Mouse (Mus musculus) left cerebral cortex, adult 8-10 months (tissue): Measurements from ENCODE around the gene Yipf3. TPM values are rescaled to one million over a fixed set of nuclear protein-coding genes. Genes with fewer than 3 reads are reported as not detected.

Experiments used
- DNase-seq, 2 experiments: peaks; one replicate each; pipeline ENCODE4 v3.0.0; 2022; ENCODE audit warnings: low spot score in 2 of 2
- total RNA-seq, 4 experiments: library from RNA; stranded (reverse); gene quantifications; 2 replicates each; pipeline ENCODE4 v1.2.4; 2022

The Yipf3 gene
- 10 to 100 TPM; 72.8 to 90.6 (median 79.7) TPM for total RNA-seq

GRCm38 (mm10) chr17:46247512-46248188 is at the start of gene Yipf3, which contains the start of gene Polr1c:
Yipf3 (plus strand) TSS chr17:46248080.
Polr1c (minus strand) TSS chr17:46248054.
- peak; percentile 92 to 94 for DNase-seq

- no peak for DNase-seq
Measured at GRCm38 (mm10) chr17:46201151-46201550, 46.7 kb upstream of the Yipf3 start.

- peak; percentile 77 to 90 for DNase-seq
Measured at GRCm38 (mm10) chr17:46202421-46203071, 45.3 kb upstream of the Yipf3 start, which contains the start of the genes Polh and Xpo5. Polh (minus strand) TSS chr17:46202645. Xpo5 (plus strand) TSS chr17:46202782.

- peak in 1 of 2 experiments; percentile 19 for DNase-seq
Measured at GRCm38 (mm10) chr17:46203078-46203477, 44.8 kb upstream of the Yipf3 start.

GRCm38 (mm10) chr17:46206676-46207075 is 41.2 kb upstream of the Yipf3 start:
- no peak for DNase-seq

DNA sequence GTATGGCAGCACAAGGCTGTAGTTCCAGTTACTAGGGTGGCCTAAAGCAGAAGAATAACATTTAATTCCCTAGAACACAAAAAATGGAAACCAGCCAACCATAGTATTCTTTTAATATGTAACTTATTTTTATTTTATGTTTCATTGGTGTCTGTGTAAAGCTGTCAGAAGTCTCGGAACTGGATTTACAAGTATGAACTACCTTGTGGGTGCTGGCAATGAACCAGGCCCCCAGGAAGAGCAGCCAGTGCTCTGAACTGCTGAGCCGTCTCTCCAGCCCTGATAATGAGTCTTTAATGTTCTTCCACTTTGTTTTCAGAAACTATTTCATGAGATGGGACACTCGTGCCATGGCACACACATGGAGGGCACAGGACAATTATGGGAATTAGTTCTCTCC is 37.3 kb upstream of the Yipf3 start:
- no peak for DNase-seq

- DNase-seq = no peak
Measured at GRCm38 (mm10) chr17:46221601-46222000, 26.3 kb upstream of the Yipf3 start.

- DNase-seq = no peak
Measured at GRCm38 (mm10) chr17:46227576-46227975, 20.3 kb upstream of the Yipf3 start.

- no peak for DNase-seq
Measured at GRCm38 (mm10) chr17:46236067-46236466, 11.8 kb upstream of the Yipf3 start.

GRCm38 (mm10) chr17:46237079-46237478 is 10.8 kb upstream of the Yipf3 start:
- no peak for DNase-seq

DNA sequence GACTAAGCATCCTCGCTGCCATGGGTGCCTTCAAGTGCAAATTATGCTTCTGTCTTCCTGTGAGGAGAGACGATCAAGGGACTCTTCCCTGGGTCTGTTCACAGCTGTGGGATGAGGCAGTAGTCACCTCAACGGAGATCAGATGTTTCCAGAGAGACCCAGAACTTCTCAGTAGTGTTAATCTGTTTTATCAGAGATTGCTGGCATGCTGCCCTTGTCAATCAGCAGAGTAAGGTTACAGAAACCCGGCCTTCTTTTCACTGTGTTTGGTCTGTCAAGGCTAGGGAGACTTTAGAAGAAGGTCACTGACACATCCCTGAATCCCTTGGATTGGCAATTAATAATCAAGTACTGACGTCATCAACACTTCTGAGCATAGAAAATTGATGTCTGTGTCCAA is 10.4 kb upstream of the Yipf3 start:
- no peak for DNase-seq

DNA sequence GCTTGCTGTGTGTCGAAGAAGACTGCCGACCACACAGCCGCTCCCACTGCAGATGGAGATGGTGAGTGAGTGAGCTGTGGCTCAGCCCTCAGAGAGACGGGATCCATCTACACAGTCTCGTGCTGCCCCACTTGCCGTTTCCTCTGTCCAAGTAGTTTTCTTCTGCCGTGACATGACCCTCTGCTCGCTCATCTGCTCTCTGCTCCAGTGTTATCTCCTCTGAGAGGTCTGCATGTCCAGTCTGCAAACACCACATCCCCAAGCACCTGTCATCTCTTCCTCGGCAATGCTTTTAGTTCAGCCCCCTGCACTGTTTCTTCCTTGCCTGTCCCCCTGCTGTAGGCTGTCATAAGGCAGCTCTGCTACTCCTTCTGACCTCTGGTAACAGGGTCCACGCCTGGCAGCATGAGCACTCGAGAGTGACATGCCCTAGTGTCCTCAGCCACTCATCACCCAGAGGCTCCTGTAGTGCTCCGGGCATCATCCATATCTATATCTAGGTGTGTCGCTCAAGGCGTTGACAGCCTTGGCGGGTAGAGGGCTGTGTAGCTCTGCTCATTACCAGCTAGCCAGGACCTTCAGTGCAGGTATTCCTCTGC is 8.3 kb upstream of the Yipf3 start:
- no peak for DNase-seq

DNA sequence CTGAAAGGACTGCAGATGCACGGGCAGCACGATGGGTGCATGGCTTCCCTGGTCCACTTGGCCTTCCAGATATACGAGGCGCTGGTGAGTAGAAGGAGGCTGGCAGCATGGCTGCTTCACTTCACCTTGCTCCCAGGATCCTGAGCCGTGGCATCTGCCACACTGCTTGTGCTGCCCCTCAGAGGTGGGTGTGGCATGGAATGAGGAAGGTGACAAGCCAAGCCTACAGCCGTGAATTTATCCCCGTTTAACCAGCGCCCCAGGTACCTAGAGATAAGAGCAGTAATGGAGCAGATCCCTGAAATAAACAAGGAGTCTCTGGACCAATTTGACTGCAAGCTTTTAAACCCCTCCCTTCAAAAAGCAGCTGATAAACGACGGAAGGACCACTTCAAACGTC is 6.4 kb upstream of the Yipf3 start:
- DNase-seq = no peak

DNA sequence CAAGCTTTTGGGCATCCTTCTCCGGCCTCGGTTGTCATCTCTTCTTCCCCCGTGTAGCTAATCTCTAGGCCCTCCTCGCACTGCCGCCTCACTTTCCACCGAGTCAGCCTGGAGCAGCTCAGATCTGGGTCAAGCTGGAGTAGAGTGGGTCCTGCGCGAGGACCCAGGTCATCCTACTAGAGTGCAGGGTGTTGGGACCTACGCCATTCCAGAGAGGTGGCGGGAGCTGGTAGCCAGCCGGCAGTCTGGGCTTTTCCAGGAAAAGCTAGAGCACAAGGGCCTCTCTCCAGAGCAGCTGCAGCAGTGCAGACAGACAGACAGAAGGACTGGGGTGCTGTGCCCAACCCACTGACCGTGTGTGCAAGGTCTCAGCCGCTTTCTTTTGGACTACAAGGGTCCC is 5.6 kb upstream of the Yipf3 start:
- DNase-seq = no peak

DNA sequence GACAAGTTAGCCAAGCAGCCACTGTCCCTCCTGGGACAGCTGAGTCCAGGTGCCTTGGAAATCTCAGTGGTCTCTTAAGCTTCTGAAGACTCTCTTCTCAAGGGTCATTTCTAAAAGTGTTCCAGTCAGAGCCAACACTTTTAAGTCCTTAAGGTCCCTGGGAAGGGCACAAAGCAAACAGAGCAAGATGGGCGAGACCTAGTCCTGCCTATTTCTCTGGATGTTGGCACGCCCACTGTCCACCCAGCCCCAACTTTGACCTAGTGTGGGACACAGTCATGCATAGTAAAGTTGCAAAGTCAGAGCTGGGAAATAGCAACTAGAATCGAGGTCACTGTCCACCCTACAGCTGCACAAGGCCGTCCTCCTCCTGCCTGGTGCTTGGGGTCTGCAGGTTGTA is 4.9 kb upstream of the Yipf3 start:
- DNase-seq = no peak

GRCm38 (mm10) chr17:46243624-46244023 is 4.3 kb upstream of the Yipf3 start:
- DNase-seq = no peak

DNA sequence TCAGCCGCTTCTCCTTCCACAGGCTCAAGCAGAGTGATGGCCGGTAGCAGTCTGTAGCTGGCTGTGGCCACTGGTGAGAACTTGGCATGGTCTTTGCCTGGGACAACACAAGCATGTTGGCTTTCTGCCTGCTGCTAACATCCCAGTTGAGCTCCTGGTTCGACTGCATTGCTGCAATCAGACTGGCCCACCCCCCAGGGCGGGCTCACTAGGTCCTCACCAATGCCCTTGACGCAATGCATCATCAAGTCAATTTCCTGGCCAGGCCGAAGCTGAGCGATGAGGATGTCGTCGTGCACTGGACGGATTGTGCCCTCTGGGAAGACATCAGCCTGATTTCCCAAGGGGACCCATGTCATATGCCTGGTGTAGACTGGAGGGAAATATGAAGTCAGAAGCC is 3.3 kb upstream of the Yipf3 start:
- no peak for DNase-seq

DNA sequence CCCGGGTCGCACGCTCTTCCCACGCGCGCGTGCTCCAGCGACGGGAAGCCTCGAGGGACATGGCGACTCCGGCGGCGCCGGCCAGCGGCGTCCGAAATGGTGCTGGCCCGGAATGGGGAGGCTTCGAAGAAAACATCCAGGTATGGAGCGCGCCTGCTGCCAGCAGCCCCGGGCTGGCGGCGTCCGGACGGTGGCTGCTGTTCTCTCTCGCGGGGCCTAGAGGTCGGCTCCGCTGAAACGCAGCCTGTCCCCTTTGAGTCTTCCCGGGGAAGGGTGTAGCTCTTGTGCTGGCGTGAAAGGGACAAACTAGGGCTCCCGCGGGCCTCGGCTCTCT is 276 bp downstream of the Yipf3 start:
- DNase-seq = no peak

DNA sequence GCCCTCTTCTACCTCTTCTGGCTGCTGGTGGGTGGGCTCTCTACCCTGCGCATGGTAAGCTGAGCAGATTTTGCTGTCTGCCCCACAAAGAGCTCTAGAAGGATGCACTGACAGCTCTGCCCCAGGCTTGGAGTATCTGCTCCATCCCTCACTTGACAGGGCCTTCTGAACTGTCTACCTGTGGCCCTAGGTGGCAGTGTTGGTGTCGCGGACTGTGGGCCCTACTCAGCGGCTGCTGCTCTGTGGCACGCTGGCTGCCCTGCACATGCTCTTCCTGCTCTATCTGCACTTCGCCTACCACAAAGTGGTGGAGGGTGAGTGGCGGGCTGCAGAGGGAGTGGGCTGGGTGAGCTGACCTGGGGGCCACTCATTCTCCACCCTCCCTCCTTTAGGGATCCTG is 3.3 kb downstream of the Yipf3 start:
- no peak for DNase-seq

GRCm38 (mm10) chr17:46252571-46253451 is 4.9 kb downstream of the Yipf3 start:
- no peak for DNase-seq

DNA sequence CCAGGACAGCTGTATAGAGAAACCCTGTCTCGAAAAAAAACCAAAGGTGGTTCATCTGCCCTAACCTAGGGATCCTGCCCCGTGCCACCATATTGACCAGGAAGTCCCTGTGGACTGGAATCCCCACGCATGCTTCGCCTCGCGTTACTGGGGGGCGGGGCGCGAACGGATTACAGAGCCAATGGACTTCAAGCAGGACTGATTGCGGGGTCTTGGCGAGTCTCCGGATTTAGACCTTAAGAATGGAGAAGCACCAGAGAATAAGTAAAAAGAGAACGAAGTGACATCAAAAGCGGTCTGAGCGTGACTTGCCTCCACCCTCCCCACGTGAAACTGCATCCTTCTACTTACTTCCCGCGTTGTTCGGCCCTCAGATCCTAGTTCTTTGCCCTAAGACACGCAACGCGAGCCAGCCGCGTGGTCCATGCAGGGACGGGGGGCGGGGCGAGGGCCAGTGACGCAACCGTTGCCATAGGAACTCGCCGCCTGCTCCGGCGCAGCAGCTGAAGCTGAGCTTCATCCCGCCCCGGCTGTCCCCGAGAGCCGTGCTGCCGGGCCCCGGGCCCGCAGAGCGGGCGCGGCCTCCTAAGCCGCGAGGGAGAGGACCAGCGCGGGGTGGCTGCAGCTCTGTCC is 5.7 kb downstream of the Yipf3 start, which contains the start of gene Lrrc73:
Gene Lrrc73 (plus strand): TSS at position 80 of the 633 bp plus-strand sequence.
- DNase-seq = peak; percentile 90 to 93
